Mouse (Mus musculus): ENCODE results near the gene Suz12.

DNA sequence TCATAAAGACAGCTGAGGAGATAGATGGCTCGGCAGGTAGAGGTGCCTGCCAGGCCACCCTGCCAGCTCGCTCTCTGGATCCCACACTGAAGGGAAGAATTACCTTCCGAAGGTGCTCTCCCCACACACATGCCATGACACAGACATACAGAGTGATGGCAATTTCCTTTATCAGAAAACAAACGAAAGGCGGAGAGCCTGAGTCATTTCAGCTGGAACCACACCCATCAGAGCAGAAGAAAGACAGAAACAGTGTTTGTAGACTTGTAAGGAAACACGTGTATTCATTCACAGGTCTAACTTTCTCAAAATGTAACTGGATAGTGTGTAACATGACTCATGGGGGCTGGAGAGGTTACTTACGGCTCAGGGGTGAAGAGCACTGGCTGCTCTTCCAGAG, 49.3 kb upstream of the Suz12 start:
- TF ChIP-seq E2F4 (IDR thresholded peaks at IDR 0.05; ENCODE audit: borderline replicate concordance, low read depth, low read length) (no peak), CTCF (IDR thresholded peaks at IDR 0.05 in 2 of 3, conservative IDR thresholded peaks at IDR 0.05 in 1 of 3; ENCODE audit: control insufficient read depth in 1 of 3, insufficient read depth in 1 of 3, low read depth in 2 of 3, low read length in 3 of 3, poor library complexity in 1 of 3, severe bottlenecking in 1 of 3) (no peak), UBTF (IDR thresholded peaks at IDR 0.05; ENCODE audit: borderline replicate concordance, insufficient read depth, low read depth, low read length) (no peak), MEF2A (IDR thresholded peaks at IDR 0.05; ENCODE audit: extremely low read depth, insufficient replicate concordance, low read depth, low read length, poor library complexity, severe bottlenecking) (no peak), ZC3H11A (IDR thresholded peaks at IDR 0.05; ENCODE audit: low read depth, low read length) (no peak), GATA1 (IDR thresholded peaks at IDR 0.05; ENCODE audit: low read depth, low read length) (no peak), ELF1 (IDR thresholded peaks at IDR 0.05; ENCODE audit: low read depth, low read length) (no peak), SIN3A (IDR thresholded peaks at IDR 0.05; ENCODE audit: low read length) (peak; percentile 42), MAX (IDR thresholded peaks at IDR 0.05; ENCODE audit: low read length) (peak; percentile 68), KAT2A (conservative IDR thresholded peaks at IDR 0.05; ENCODE audit: low read depth, low read length) (no peak), ETS1 (IDR thresholded peaks at IDR 0.05; ENCODE audit: low read depth, low read length) (peak; percentile 61), TCF12 (IDR thresholded peaks at IDR 0.05; ENCODE audit: low read depth, low read length) (no peak)
